Mouse (Mus musculus) heart, postnatal 0 days (tissue): Measurements from ENCODE around the gene Mdm1. TPM values are rescaled to one million over a fixed set of nuclear protein-coding genes. Genes with fewer than 3 reads are reported as not detected.

Experiments used
- ATAC-seq: fragments of 200-750 bp; cut with Nextera tagmentation; 2 replicates; pipeline ENCODE4 v1.8.0; 2017; ENCODE audit warnings: low read depth, moderate number of reproducible peaks, moderate library complexity; ENCODE audit not compliant: insufficient read depth
- DNase-seq: peaks from one replicate; pipeline ENCODE4 v3.0.0-alpha.2; 2016; ENCODE audit warnings: low spot score
- H3K27ac ChIP-seq: fragments of 300-500 bp; sonication (generic); 2 replicates; pipeline ENCODE4 v1.5.1; 2014; ENCODE audit warnings: low read depth, mild to moderate bottlenecking
- H3K27me3 ChIP-seq: fragments of 300-500 bp; sonication (generic); 2 replicates; pipeline ENCODE4 v1.6.1; 2014; ENCODE audit warnings: low read length, mixed read lengths; ENCODE audit not compliant: control insufficient read depth, insufficient read depth
- H3K36me3 ChIP-seq: fragments of 300-500 bp; sonication (generic); replicated peaks from 2 replicates; pipeline ENCODE4 v1.6.1; 2014; ENCODE audit warnings: low read length, mixed read lengths; ENCODE audit not compliant: control insufficient read depth, insufficient read depth
- H3K4me1 ChIP-seq: fragments of 300-500 bp; sonication (generic); 2 replicates; pipeline ENCODE4 v1.6.1; 2014; ENCODE audit warnings: antibody characterized with exemption; ENCODE audit not compliant: control insufficient read depth, insufficient read depth
- H3K4me2 ChIP-seq: fragments of 300-500 bp; sonication (generic); 2 replicates; pipeline ENCODE4 v1.6.1; 2014; ENCODE audit warnings: low read depth, mild to moderate bottlenecking, low read length, moderate library complexity
- H3K4me3 ChIP-seq: fragments of 300-500 bp; sonication (generic); 2 replicates; pipeline ENCODE4 v1.5.1; 2014; ENCODE audit warnings: low read depth, low read length
- H3K9ac ChIP-seq: fragments of 300-500 bp; sonication (generic); replicated peaks from 2 replicates; pipeline ENCODE4 v1.6.1; 2014; ENCODE audit warnings: low read depth, low read length, mixed read lengths
- H3K9me3 ChIP-seq: fragments of 300-500 bp; sonication (generic); replicated peaks from 2 replicates; pipeline ENCODE4 v1.6.1; 2016; ENCODE audit warnings: low read length; ENCODE audit not compliant: control insufficient read depth
- CTCF ChIP-seq: IDR thresholded peaks from 2 replicates; pipeline ENCODE4 v1.5.1; 2016; ENCODE audit warnings: antibody characterized with exemption, control low read depth, low read depth
- EP300 ChIP-seq: IDR thresholded peaks from 2 replicates; pipeline ENCODE4 v1.6.1; 2016; ENCODE audit warnings: antibody characterized with exemption, low read depth
- WGBS: fragments of 180-500 bp; shearing (Covaris S2); extraction: QIAGEN DNeasy Blood & Tissue Kit; methylation state at CpG from one replicate; pipeline ENCODE4 v1.1.7; 2014; 5-methylcytosine and 5-hydroxymethylcytosine counted together
- polyA plus RNA-seq: library from polyadenylated mRNA; unstranded; fragments of >200 nt; fragmentation: Nextera tagmentation; extraction: Ambion mirVana; gene quantifications from 2 replicates; pipeline ENCODE4 v1.2.1, GENCODE M21; 2015
- total RNA-seq: library from RNA; depleted of rRNA; stranded (reverse); fragments of >200 nt; gene quantifications from 2 replicates; pipeline ENCODE4 v1.2.3, GENCODE M21; 2014; ENCODE audit warnings: low replicate concordance

Gene Mdm1
- total and polyA plus RNA-seq, 2 experiments from 2014 or later: 8.0 to 8.9 TPM

DNA sequence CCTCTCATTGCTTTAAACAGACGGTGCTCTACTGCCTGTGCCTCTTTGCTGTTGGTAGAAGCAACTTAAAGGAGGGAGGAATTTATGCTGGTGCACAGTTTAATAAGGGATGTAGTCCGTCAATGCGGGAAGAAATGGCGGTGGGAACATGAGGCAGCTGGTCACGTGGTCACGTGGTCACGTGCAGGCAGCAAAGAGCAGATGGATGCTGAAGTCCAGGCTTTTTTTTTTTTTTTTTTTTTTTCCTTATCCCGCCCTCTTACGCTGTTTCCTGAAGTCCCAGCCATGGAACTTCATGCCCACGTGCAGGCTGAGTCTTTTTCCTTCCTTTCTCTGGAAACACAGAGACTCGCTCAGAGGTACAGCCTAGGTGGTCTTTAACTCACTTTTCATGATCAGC, 3.1 kb upstream of the Mdm1 start:
- DNase-seq (no peak), ATAC-seq (no peak)
- 83% methylated on average over 11 of the region's 11 CpGs for WGBS
- Histone ChIP-seq H3K4me3 (no peak overlapping the region), H3K9me3 (no peaks in the 10 kb centered on the region), H3K27me3 (no peaks in the 10 kb centered on the region), H3K9ac (no peak overlapping the region), H3K4me1 (peaks cover 8% of the 10 kb centered on the region), H3K4me2 (no peak overlapping the region), H3K27ac (no peak overlapping the region), H3K36me3 (no peaks in the 10 kb centered on the region)
- TF ChIP-seq CTCF: no peak
- TF ChIP-seq EP300: no peak

DNA sequence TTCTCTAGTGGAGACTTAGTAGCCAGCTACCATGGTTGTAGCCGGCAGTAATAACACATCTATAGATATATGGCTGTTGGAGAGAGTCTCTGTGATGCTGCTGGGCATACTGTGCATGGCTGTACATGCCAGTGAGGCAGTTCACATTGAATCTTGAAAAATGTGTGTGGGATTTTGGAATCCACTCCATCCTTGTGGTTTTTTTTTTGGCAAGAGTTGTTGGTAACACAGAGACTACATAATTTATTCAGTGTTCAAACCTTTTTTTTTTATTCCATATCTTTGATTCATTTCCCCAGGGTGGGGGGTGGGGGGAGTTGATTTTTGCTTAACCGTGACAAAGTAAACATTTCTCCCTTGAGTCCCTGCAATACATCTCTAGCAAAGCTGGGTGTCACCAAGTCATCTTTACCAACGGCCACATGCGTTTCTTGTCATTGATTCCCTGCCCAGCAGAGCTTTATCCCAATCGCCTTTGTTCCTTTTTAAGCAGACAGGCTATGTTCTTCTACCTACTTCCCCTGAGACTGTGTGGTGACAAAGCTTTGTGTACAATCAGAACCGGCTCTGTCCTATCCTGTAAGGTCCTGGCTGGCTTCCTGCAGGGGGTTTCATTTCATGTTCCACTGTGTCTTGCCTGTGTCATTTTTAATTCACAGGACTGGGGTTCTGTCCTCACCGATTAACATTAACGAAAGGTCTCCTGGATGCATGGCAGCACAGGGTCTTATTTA, 1.6 kb upstream of the Mdm1 start:
- Histone ChIP-seq H3K4me1 (peaks cover 8% of the 10 kb centered on the region), H3K9me3 (no peaks in the 10 kb centered on the region), H3K27me3 (no peaks in the 10 kb centered on the region), H3K4me2 (no peak overlapping the region), H3K9ac (no peak overlapping the region), H3K27ac (no peak overlapping the region), H3K4me3 (no peak overlapping the region), H3K36me3 (no peaks in the 10 kb centered on the region)
- no peak for TF ChIP-seq EP300
- TF ChIP-seq CTCF: no peak
- no peak for DNase-seq
- 70% methylated on average over 8 of the region's 8 CpGs for whole genome bisulfite sequencing
- no peak for ATAC-seq

DNA sequence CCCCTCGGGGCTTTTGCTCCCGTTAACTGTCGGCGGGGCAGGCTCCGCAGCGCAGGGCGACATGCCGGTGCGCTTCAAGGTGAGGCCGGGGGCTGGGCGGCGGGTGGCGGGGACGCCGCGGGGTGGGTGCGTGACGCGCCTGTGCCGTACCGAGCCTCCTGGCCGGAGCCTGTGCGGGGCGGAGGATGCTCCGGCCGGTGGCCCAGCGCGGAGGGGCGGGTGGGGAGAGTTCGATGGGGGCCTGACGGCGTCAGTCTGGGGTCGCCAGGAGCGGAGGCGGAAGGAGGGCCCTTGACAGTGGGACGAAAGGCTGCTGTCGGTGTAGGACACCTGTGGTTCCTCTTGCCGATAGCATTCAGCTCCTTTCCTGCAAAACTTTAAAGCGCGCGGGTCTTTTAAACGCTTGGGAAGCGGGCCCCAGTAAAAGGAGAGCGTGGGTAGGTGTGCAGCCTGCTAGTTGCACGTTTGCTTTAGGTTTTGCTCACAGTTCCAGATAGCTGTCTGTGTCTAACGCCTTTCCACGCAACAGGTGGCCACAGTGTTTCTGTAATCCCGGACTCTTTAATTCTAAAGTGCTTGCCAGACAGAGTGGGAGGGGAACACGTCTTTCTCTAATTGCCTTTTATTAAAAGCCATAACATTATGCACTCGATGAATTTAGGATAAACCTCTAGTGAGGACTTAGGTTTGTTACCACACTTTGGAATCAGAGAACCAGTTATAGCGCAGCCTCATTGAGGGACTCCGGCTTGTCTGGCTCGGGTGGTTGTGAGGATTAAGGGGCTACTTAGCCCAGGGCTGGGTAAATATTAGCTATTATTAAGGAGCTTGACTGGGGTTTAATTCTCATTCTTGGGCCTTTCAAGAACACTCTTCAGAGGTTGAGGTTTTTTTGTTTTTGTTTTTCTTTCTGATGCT, 532 bp downstream of the Mdm1 start:
- Histone ChIP-seq H3K4me3 (peak overlapping the region; percentile 94), H3K36me3 (peaks cover 5% of the 10 kb centered on the region; the same call in 1 of the 2 replicates), H3K9me3 (no peaks in the 10 kb centered on the region), H3K27me3 (no peaks in the 10 kb centered on the region), H3K27ac (no peak overlapping the region), H3K9ac (peak overlapping the region; percentile 63), H3K4me1 (peaks cover 8% of the 10 kb centered on the region), H3K4me2 (peak overlapping the region; percentile 92)
- DNase-seq (no peak), ATAC-seq (peak; percentile 45)
- TF ChIP-seq EP300: no peak
- TF ChIP-seq CTCF: no peak
- 4% methylated on average over 51 of the region's 53 CpGs for WGBS

DNA sequence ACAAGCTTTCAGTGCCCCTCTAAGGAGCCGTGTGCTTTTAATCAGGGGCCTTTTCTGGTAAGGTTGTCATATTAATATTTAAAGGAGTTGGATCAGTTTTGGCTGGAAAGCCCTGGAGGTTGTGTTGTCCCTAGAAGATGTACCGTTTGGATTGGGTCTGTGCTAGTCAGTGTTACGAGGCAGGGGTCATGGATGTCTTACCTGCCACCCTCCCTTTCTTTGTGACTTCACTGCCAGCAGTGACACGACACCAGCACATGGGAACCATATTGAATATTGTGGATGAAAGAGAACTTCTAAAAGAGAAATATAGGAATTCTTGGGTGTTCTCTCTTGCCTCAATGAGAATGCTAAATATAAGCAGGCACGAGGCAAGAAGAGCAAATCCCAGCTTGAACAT, 7.8 kb downstream of the Mdm1 start:
- no peaks in the 10 kb centered on the region for H3K9me3 ChIP-seq
- no peaks in the 10 kb centered on the region for H3K4me1 ChIP-seq
- peaks cover 10% of the 10 kb centered on the region; the same call in 1 of the 2 replicates for H3K36me3 ChIP-seq
- no peak overlapping the region for H3K4me2 ChIP-seq
- WGBS: 84% methylated on average over 5 of the region's 5 CpGs
- TF ChIP-seq CTCF (no peak), EP300 (no peak)
- no peak overlapping the region for H3K27ac ChIP-seq
- H3K4me3 ChIP-seq: no peak overlapping the region
- DNase-seq (no peak), ATAC-seq (no peak)
- H3K27me3 ChIP-seq: no peaks in the 10 kb centered on the region
- H3K9ac ChIP-seq: no peak overlapping the region

DNA sequence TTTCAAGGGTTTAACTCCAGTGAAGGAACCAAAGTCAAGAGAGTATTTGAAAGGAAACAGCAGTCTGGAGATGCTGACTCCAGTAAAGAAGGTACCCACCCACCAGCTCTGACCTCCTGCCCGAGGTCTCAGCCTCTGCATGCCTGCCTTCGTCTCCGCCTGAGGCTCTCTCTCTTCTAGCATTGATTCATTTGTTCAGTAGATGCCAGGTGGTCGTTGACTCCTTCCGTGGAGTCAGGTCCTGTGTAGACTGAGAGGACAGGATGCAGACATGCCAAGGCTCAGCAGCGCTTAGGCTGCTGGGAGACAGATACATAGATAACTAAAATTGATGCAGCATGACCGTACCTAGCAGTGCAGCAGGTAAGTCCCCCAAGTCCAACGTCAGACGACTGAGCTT, 9.3 kb downstream of the Mdm1 start:
- Histone ChIP-seq H3K27ac (no peak overlapping the region), H3K9me3 (no peaks in the 10 kb centered on the region), H3K27me3 (no peaks in the 10 kb centered on the region), H3K9ac (no peak overlapping the region), H3K4me1 (no peaks in the 10 kb centered on the region), H3K4me3 (no peak overlapping the region), H3K36me3 (peaks cover 10% of the 10 kb centered on the region; the same call in 1 of the 2 replicates), H3K4me2 (no peak overlapping the region)
- ATAC-seq (no peak), DNase-seq (no peak)
- TF ChIP-seq EP300 (no peak), CTCF (no peak)
- WGBS: 89% methylated on average over 9 of the region's 9 CpGs
